Mouse (Mus musculus) liver, embryonic 14.5 days (tissue): ENCODE data around the gene Mad1l1. TPM values are rescaled to one million over a fixed set of nuclear protein-coding genes. Genes with fewer than 3 reads are reported as not detected.
A peak's percentile ranks its signal among the peaks of the same experiment; 100 is the strongest.

Experiments
- ATAC-seq: fragments of 200-750 bp; cut with Nextera tagmentation; 2 replicates; pipeline ENCODE4 v1.8.0; 2017; ENCODE audit warnings: moderate number of reproducible peaks, mild to moderate bottlenecking, moderate library complexity; ENCODE audit not compliant: insufficient read depth
- DNase-seq, 3 experiments: peaks; one replicate each; pipeline ENCODE4 v3.0.0-alpha.2; 2012 to 2013; ENCODE audit warnings: low read depth in 3 of 3, low spot score in 3 of 3
- H3K27ac ChIP-seq: fragments of 300-500 bp; sonication (generic); 2 replicates; pipeline ENCODE4 v1.5.1; 2014; ENCODE audit warnings: moderate library complexity, mild to moderate bottlenecking, control low read depth, inconsistent platforms
- H3K27me3 ChIP-seq: fragments of 300-500 bp; sonication (generic); 2 replicates; pipeline ENCODE4 v1.6.1; 2014; ENCODE audit warnings: mild to moderate bottlenecking, low read length, moderate library complexity; ENCODE audit not compliant: control insufficient read depth, insufficient read depth
- H3K36me3 ChIP-seq: fragments of 300-500 bp; sonication (generic); replicated peaks from 2 replicates; pipeline ENCODE4 v1.6.1; 2014; ENCODE audit warnings: low read depth; ENCODE audit not compliant: control insufficient read depth, insufficient read depth
- H3K4me1 ChIP-seq, 2 experiments: fragments of 200-500 bp in 1 of 2; fragments of 300-500 bp in 1 of 2; sonication (generic) in 1 of 2; replicated peaks; 2 replicates each; pipeline ENCODE4 v1.6.1; 2012 to 2014; ENCODE audit warnings: antibody characterized with exemption in 1 of 2, inconsistent platforms in 1 of 2, low read length in 1 of 2; ENCODE audit not compliant: control insufficient read depth in 2 of 2, insufficient read depth in 2 of 2
- H3K4me2 ChIP-seq: fragments of 300-500 bp; sonication (generic); 2 replicates; pipeline ENCODE4 v1.6.1; 2014; ENCODE audit warnings: low read depth, mild to moderate bottlenecking, control low read depth, moderate library complexity
- H3K4me3 ChIP-seq, 2 experiments: fragments of 200-500 bp in 1 of 2; fragments of 300-500 bp in 1 of 2; sonication (generic) in 1 of 2; 2 replicates each; pipeline ENCODE4 v1.5.1; 2012 to 2014; ENCODE audit warnings: low read depth in 2 of 2, low read length in 2 of 2, mild to moderate bottlenecking in 2 of 2, control low read depth in 1 of 2, inconsistent platforms in 1 of 2, moderate library complexity in 1 of 2; ENCODE audit not compliant: insufficient read depth in 1 of 2
- H3K9ac ChIP-seq: fragments of 300-500 bp; sonication (generic); replicated peaks from 2 replicates; pipeline ENCODE4 v1.6.1; 2014; ENCODE audit warnings: mild to moderate bottlenecking, control low read depth, moderate library complexity
- H3K9me3 ChIP-seq: fragments of 300-500 bp; sonication (generic); 2 replicates; pipeline ENCODE4 v1.6.1; 2016; ENCODE audit warnings: low read length, mixed read lengths; ENCODE audit not compliant: control insufficient read depth
- CTCF ChIP-seq: IDR thresholded peaks from 2 replicates; pipeline ENCODE4 v1.5.1; 2016; ENCODE audit warnings: antibody characterized with exemption, low read depth, control low read depth
- EP300 ChIP-seq: IDR thresholded peaks from 2 replicates; pipeline ENCODE4 v1.6.1; 2016; ENCODE audit warnings: antibody characterized with exemption, low read depth
- WGBS: fragments of 180-500 bp; shearing (Covaris S2); extraction: QIAGEN DNeasy Blood & Tissue Kit; methylation state at CpG from one replicate; pipeline ENCODE4 v1.1.7; 2014; ENCODE audit not compliant: insufficient replicate concordance; 5-methylcytosine and 5-hydroxymethylcytosine counted together
- polyA plus RNA-seq, 2 experiments: library from polyadenylated mRNA; depleted of rRNA in 1 of 2; stranded (reverse) in 1 of 2; unstranded in 1 of 2; fragments of >200 nt; fragmentation: Nextera tagmentation in 1 of 2; extraction: Ambion mirVana in 1 of 2; gene quantifications; 2 replicates each; pipeline versions ENCODE4 v1.2.1 to v1.2.3; 2012 to 2014

The Mad1l1 gene
- polyA plus RNA-seq, 2 experiments = 15.5 to 16.9 TPM

- H3K9me3 ChIP-seq = no peaks in the 10 kb centered on the region
- H3K27me3 ChIP-seq = no peaks in the 10 kb centered on the region
- H3K4me2 ChIP-seq = peak within 1 kb of the TSS; percentile 98
- H3K27ac ChIP-seq = peak within 1 kb of the TSS; percentile 84
- WGBS = under 1% methylated on average over 39 of the region's 39 CpGs
- peak; percentile 87 for ATAC-seq
- DNase-seq = peak; percentile 63 to 77 (median 66)
- TF ChIP-seq EP300 (no peak), CTCF (peak; percentile 97)
- H3K36me3 ChIP-seq = no peaks in the 10 kb centered on the region; the same call in 1 of the 2 replicates
- H3K4me1 ChIP-seq = peaks cover 13 to 16% of the 10 kb centered on the region in 2 experiments
- peak within 1 kb of the TSS; percentile 88 for H3K9ac ChIP-seq
- H3K4me3 ChIP-seq = peak within 1 kb of the TSS; percentile 69 to 93
Observed at GRCm38 (mm10) chr5:140331615-140332512, 10.5 kb upstream of the Mad1l1 start, which contains the start of gene Mrm2. TSS of gene Mrm2 (minus strand) at chr5:140331898.

GRCm38 (mm10) chr5:140324058-140324457 is 2.7 kb upstream of the Mad1l1 start:
- Histone ChIP-seq H3K4me1 (peaks cover 18% of the 10 kb centered on the region in 2 experiments), H3K9ac (peak overlapping the region; percentile 27; the same call in 1 of the 2 replicates), H3K27ac (no peak overlapping the region), H3K36me3 (no peaks in the 10 kb centered on the region; the same call in 1 of the 2 replicates), H3K9me3 (no peaks in the 10 kb centered on the region), H3K4me3 (no peak overlapping the region), H3K27me3 (no peaks in the 10 kb centered on the region), H3K4me2 (peak overlapping the region; percentile 18; the same call in 1 of the 2 replicates)
- TF ChIP-seq EP300 (no peak), CTCF (no peak)
- peak in 1 of 3 experiments; percentile 44 for DNase-seq
- WGBS = 42% methylated on average over 5 of the region's 5 CpGs
- ATAC-seq = no peak

- Histone ChIP-seq H3K9me3 (no peaks in the 10 kb centered on the region), H3K9ac (peak overlapping the region; percentile 96), H3K4me3 (peak overlapping the region; percentile 89 to 94), H3K4me2 (peak overlapping the region; percentile 81), H3K4me1 (peaks cover 18% of the 10 kb centered on the region in 2 experiments), H3K27me3 (no peaks in the 10 kb centered on the region), H3K27ac (peak overlapping the region; percentile 85), H3K36me3 (no peaks in the 10 kb centered on the region)
- no peak for TF ChIP-seq EP300
- TF ChIP-seq CTCF = peak; percentile 41
- DNase-seq = peak in 1 of 3 experiments; percentile 52
- peak; percentile 23; the same call in 1 of the 2 replicates for ATAC-seq
- WGBS = 1% methylated on average over 17 of the region's 17 CpGs
Observed at GRCm38 (mm10) chr5:140321756-140322575, 614 bp upstream of the Mad1l1 start.

GRCm38 (mm10) chr5:140316716-140317115 is 4.6 kb downstream of the Mad1l1 start:
- no peak overlapping the region for H3K4me3 ChIP-seq
- no peaks in the 10 kb centered on the region for H3K9me3 ChIP-seq
- WGBS = 73% methylated on average over 3 of the region's 3 CpGs
- H3K36me3 ChIP-seq = peaks cover 16% of the 10 kb centered on the region
- no peak overlapping the region for H3K27ac ChIP-seq
- DNase-seq (no peak), ATAC-seq (no peak)
- H3K9ac ChIP-seq = no peak overlapping the region
- H3K4me1 ChIP-seq = peaks cover 4% of the 10 kb centered on the region in 2 experiments
- TF ChIP-seq CTCF = no peak
- no peak for TF ChIP-seq EP300
- no peaks in the 10 kb centered on the region for H3K27me3 ChIP-seq
- no peak overlapping the region for H3K4me2 ChIP-seq

- H3K9me3 ChIP-seq = no peaks in the 10 kb centered on the region
- no peaks in the 10 kb centered on the region for H3K4me1 ChIP-seq
- no peak overlapping the region for H3K27ac ChIP-seq
- H3K9ac ChIP-seq = no peak overlapping the region
- H3K27me3 ChIP-seq = no peaks in the 10 kb centered on the region
- TF ChIP-seq EP300 (no peak), CTCF (no peak)
- H3K4me2 ChIP-seq = no peak overlapping the region
- DNase-seq = no peak
- H3K36me3 ChIP-seq = peaks cover 40% of the 10 kb centered on the region
- no peak overlapping the region for H3K4me3 ChIP-seq
- no peak for ATAC-seq
- 90% methylated on average over 14 of the region's 14 CpGs for WGBS
Observed at GRCm38 (mm10) chr5:140307602-140308001, 13.8 kb downstream of the Mad1l1 start.
